Mouse (Mus musculus) small intestine, adult 2 months (tissue): ENCODE measurements around the gene AC170998.1. TPM values are rescaled to one million over a fixed set of nuclear protein-coding genes. Genes with fewer than 3 reads are reported as not detected.
"Not testable (repeated sequence)": the region's sequence is repeated elsewhere in the genome, so short reads cannot be mapped to it uniquely, and the experiment has no call there.

ENCODE experiments used
- H3K27ac ChIP-seq: fragments of 200-500 bp; 2 replicates; pipeline ENCODE4 v1.5.1; 2012; ENCODE audit warnings: low read depth, low read length, control low read depth, inconsistent platforms; ENCODE audit not compliant: insufficient read depth
- H3K27me3 ChIP-seq: fragments of 200-500 bp; 2 replicates; pipeline ENCODE4 v1.6.1; 2012; ENCODE audit warnings: mild to moderate bottlenecking, moderate library complexity, low read length, inconsistent platforms; ENCODE audit not compliant: control insufficient read depth, insufficient read depth
- H3K36me3 ChIP-seq: fragments of 200-500 bp; 2 replicates; pipeline ENCODE4 v1.6.1; 2012; ENCODE audit warnings: mild to moderate bottlenecking, low read length, control low read depth, inconsistent platforms; ENCODE audit not compliant: control insufficient read depth, insufficient read depth
- H3K4me1 ChIP-seq: fragments of 200-500 bp; 2 replicates; pipeline ENCODE4 v1.6.1; 2012; ENCODE audit warnings: low read length, inconsistent platforms, mixed read lengths; ENCODE audit not compliant: control insufficient read depth, insufficient read depth, insufficient read length
- H3K4me3 ChIP-seq: fragments of 200-500 bp; 2 replicates; pipeline ENCODE4 v1.5.1; 2012; ENCODE audit warnings: low read depth, mild to moderate bottlenecking, control low read depth, inconsistent platforms, low read length, moderate library complexity
- CTCF ChIP-seq: fragments of 200-500 bp; IDR thresholded peaks from 2 replicates; pipeline ENCODE4 v1.5.1; 2012; ENCODE audit warnings: low read depth, mild to moderate bottlenecking, control low read depth, inconsistent platforms, low read length, moderate library complexity, mixed read lengths; ENCODE audit not compliant: insufficient replicate concordance, insufficient read length; ENCODE audit errors: extremely low read depth
- POLR2A ChIP-seq: fragments of 200-500 bp; IDR thresholded peaks from 2 replicates; pipeline ENCODE4 v1.6.1; 2012; ENCODE audit warnings: low read depth, mild to moderate bottlenecking, control low read depth, inconsistent platforms, low read length, moderate library complexity
- WGBS: fragments of 180-500 bp; shearing (Covaris S2); methylation state at CpG from one replicate; pipeline ENCODE4 v1.1.7; 2018; 5-methylcytosine and 5-hydroxymethylcytosine counted together
- polyA plus RNA-seq: library from polyadenylated mRNA; depleted of rRNA; stranded (reverse); fragments of >200 nt; gene quantifications from 2 replicates; pipeline ENCODE4 v1.2.3, GENCODE M21; 2012; rRNA removed

The AC170998.1 gene
- polyA plus RNA-seq, 1 experiment = 0.55 TPM

DNA sequence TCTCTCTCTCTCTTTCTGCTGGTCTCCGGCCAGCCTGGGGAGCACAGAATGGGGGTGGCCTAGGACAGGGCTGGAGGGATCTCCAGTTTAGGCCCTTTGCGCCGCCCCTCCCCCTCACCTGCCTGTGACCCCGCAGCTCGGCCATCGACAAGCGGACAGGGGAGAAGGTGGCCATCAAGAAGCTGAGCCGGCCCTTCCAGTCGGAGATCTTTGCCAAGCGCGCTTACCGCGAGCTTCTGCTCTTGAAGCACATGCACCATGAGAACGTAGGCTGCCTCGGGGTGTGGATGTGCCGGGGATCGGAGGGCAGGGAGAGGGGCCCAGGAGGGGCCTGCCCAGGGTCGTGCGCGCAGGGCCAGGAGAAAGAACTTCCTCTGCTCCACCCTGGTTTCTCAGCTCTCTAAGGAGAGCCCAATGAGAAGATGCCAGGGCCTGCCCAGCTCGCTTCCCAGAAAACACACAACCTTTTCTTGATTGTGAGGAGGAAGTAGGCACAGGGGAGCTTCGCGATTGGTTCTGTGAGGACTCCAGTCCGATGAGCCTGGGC, 44.1 kb downstream of the AC170998.1 start:
- WGBS = 1% methylated on average over 24 of the region's 24 CpGs
- Histone ChIP-seq H3K27me3 (no peaks in the 10 kb centered on the region), H3K27ac (peak overlapping the region; percentile 84), H3K36me3 (peaks cover 12% of the 10 kb centered on the region), H3K4me1 (peaks cover 10% of the 10 kb centered on the region; the same call in 1 of the 2 replicates), H3K4me3 (peak overlapping the region; percentile 93)
- TF ChIP-seq CTCF = no peak
- 0 out of 2 replicates have a peak, but pooled peaks have one; percentile 27 for TF ChIP-seq POLR2A

DNA sequence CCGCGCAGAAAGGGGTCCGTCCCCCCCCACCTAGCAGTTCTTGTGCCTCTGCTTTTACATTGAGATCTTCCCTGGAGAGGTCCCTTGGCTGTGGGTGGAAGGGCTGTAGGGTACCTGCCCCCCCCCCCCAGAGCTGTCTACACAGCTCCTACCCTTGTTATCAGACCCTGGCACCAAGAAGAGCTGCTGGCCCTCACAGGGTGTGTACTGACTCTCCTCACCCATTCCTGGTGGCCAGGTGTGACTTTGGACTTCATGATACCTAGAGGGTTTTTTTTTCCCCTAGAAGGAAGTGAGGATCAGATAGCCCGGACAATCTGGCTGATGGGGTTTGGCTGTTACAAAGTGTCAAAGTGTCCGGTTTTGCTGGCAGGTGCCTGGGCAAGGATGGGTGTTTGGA, 45.4 kb downstream of the AC170998.1 start:
- TF ChIP-seq CTCF (no peak), POLR2A (peak; percentile 73; the same call in 1 of the 2 replicates)
- 34% methylated on average over 5 of the region's 5 CpGs for WGBS

GRCm38 (mm10) chr17:28774303-28774702, 48.4 kb downstream of the AC170998.1 start:
- WGBS = 97% methylated on average over 7 of the region's 9 CpGs
- not testable (repeated sequence) for H3K4me1 ChIP-seq, H3K4me3 ChIP-seq, H3K27me3 ChIP-seq, H3K27ac ChIP-seq
- H3K36me3 ChIP-seq = peaks cover 47% of the 10 kb centered on the region

More for the DNA sequence above, 45.4 kb downstream of the AC170998.1 start:
- Histone ChIP-seq H3K27me3 (no peaks in the 10 kb centered on the region), H3K27ac (peak overlapping the region; percentile 93), H3K4me1 (peaks cover 10% of the 10 kb centered on the region; the same call in 1 of the 2 replicates), H3K36me3 (peaks cover 19% of the 10 kb centered on the region), H3K4me3 (peak overlapping the region; percentile 93)

DNA sequence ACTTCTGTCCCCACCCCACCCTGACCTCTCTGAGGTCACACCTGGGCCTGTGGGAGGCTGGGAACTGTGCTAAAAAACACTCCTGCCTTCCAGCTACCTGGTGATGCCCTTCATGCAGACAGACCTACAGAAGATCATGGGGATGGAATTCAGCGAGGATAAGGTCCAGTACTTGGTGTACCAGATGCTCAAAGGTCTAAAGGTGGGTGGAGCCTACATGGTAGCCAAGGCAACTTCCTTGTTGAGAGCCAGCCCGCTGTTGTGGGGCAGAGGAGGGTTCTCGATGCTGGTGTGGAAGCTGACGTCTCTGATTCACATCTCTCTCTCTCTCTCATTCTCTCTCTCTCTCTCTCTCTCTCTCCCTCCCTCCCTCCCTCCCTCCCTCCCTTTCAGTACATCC, 49.3 kb downstream of the AC170998.1 start:
- Histone ChIP-seq H3K4me3 (no peak overlapping the region), H3K27ac (peak overlapping the region; percentile 56), H3K36me3 (peaks cover 54% of the 10 kb centered on the region), H3K4me1 (peaks cover 10% of the 10 kb centered on the region; the same call in 1 of the 2 replicates), H3K27me3 (no peaks in the 10 kb centered on the region)
- TF ChIP-seq CTCF (no peak), POLR2A (no peak)
- 56% methylated on average over 4 of the region's 4 CpGs for WGBS

Other genes with a start within 250 kb of the AC170998.1 start
- 4.0 and 10.6 TPM in 2 replicates for gene Fkbp5, start 208.6 kb upstream of the AC170998.1 start, polyA plus RNA-seq
- not detected in 2 replicates for gene Armc12, start 195.3 kb upstream of the AC170998.1 start, polyA plus RNA-seq
- gene Clpsl2, start 176.7 kb upstream of the AC170998.1 start, polyA plus RNA-seq = not detected in 2 replicates
- gene Clps, start 165.3 kb upstream of the AC170998.1 start, polyA plus RNA-seq = 1,332 and 30,405 TPM in 2 replicates
- 0.66 and 1.0 TPM in 2 replicates for gene Lhfpl5, start 150.4 kb upstream of the AC170998.1 start, polyA plus RNA-seq
- 10.1 and 19.7 TPM in 2 replicates for gene Srpk1, start 103.4 kb upstream of the AC170998.1 start, polyA plus RNA-seq
- 0.08 and 0.14 TPM in 2 replicates for gene Slc26a8, start 35.9 kb upstream of the AC170998.1 start, polyA plus RNA-seq
- 30.8 and 47.8 TPM in 2 replicates for gene Mapk14, start 34.8 kb upstream of the AC170998.1 start, polyA plus RNA-seq
- 108 and 266 TPM in 2 replicates for gene Mapk13, start 43.2 kb downstream of the AC170998.1 start, polyA plus RNA-seq
- gene Brpf3, start 75.0 kb downstream of the AC170998.1 start, polyA plus RNA-seq = 39.3 and 109 TPM in 2 replicates
- gene Pnpla1, start 132.3 kb downstream of the AC170998.1 start, polyA plus RNA-seq = 0.46 and 0.77 TPM in 2 replicates
- 26.9 and 94.4 TPM in 2 replicates for gene 4930539E08Rik, start 189.2 kb downstream of the AC170998.1 start, polyA plus RNA-seq
- 0.22 TPM in 1 of 2 replicates, not detected in the other for gene Pxt1, start 217.8 kb downstream of the AC170998.1 start, polyA plus RNA-seq
- 12.7 and 36.3 TPM in 2 replicates for gene Kctd20, start 225.9 kb downstream of the AC170998.1 start, polyA plus RNA-seq